Mouse (Mus musculus): ENCODE results near the gene Slc4a10.

GRCm38 (mm10) chr2:62347762-62348161 lies 301.5 kb downstream of the Slc4a10 start:
- TF ChIP-seq TAL1 (IDR thresholded peaks at IDR 0.05; ENCODE audit: low read length) (no peak), GATA1 (IDR thresholded peaks at IDR 0.05; ENCODE audit: low read length) (no peak)
